Mouse (Mus musculus) intestine, postnatal 0 days (tissue): ENCODE measurements around the gene Enc1. TPM values are rescaled to one million over a fixed set of nuclear protein-coding genes. Genes with fewer than 3 reads are reported as not detected.

Experiments used
- ATAC-seq: fragments of 200-750 bp; cut with Nextera tagmentation; 2 replicates; pipeline ENCODE4 v1.8.0; 2017; ENCODE audit warnings: mild to moderate bottlenecking, moderate TSS enrichment, moderate library complexity
- H3K27ac ChIP-seq: fragments of 300-500 bp; sonication (generic); 2 replicates; pipeline ENCODE4 v1.5.1; 2014; ENCODE audit warnings: mild to moderate bottlenecking, low read depth, low read length, moderate library complexity
- H3K27me3 ChIP-seq: fragments of 300-500 bp; sonication (generic); replicated peaks from 2 replicates; pipeline ENCODE4 v1.6.1; 2014; ENCODE audit warnings: low read length, mixed read lengths; ENCODE audit not compliant: control insufficient read depth, insufficient read depth
- H3K36me3 ChIP-seq: fragments of 300-500 bp; sonication (generic); 2 replicates; pipeline ENCODE4 v1.6.1; 2014; ENCODE audit warnings: mild to moderate bottlenecking, moderate library complexity; ENCODE audit not compliant: control insufficient read depth, insufficient read depth
- H3K4me1 ChIP-seq: fragments of 300-500 bp; sonication (generic); replicated peaks from 2 replicates; pipeline ENCODE4 v1.6.1; 2014; ENCODE audit warnings: antibody characterized with exemption, low read length, mixed read lengths; ENCODE audit not compliant: control insufficient read depth, insufficient read depth
- H3K4me2 ChIP-seq: fragments of 300-500 bp; sonication (generic); replicated peaks from 2 replicates; pipeline ENCODE4 v1.6.1; 2014; ENCODE audit warnings: low read depth, mild to moderate bottlenecking, moderate library complexity
- H3K4me3 ChIP-seq: fragments of 300-500 bp; sonication (generic); 2 replicates; pipeline ENCODE4 v1.5.1; 2014; ENCODE audit warnings: low read depth, low read length
- H3K9ac ChIP-seq: fragments of 300-500 bp; sonication (generic); 2 replicates; pipeline ENCODE4 v1.6.1; 2014; ENCODE audit warnings: mild to moderate bottlenecking, low read depth, low read length
- H3K9me3 ChIP-seq: fragments of 300-500 bp; sonication (generic); 2 replicates; pipeline ENCODE4 v1.6.1; 2016; ENCODE audit warnings: mixed run types; ENCODE audit not compliant: control insufficient read depth
- CTCF ChIP-seq: sonication (generic); IDR thresholded peaks from 2 replicates; pipeline ENCODE4 v1.5.1; 2016; ENCODE audit warnings: low read depth, mild to moderate bottlenecking, control low read depth, antibody characterized with exemption, moderate library complexity
- WGBS: fragments of 180-500 bp; shearing (Covaris S2); extraction: QIAGEN DNeasy Blood & Tissue Kit; methylation state at CpG from one replicate; pipeline ENCODE4 v1.1.7; 2014; 5-methylcytosine and 5-hydroxymethylcytosine counted together
- polyA plus RNA-seq: library from polyadenylated mRNA; unstranded; fragments of >200 nt; fragmentation: Nextera tagmentation; extraction: Ambion mirVana; gene quantifications from 2 replicates; pipeline ENCODE4 v1.2.1, GENCODE M21; 2015

The Enc1 gene
- polyA plus RNA-seq, 1 experiment from 2014 or later: 2.3 TPM

DNA sequence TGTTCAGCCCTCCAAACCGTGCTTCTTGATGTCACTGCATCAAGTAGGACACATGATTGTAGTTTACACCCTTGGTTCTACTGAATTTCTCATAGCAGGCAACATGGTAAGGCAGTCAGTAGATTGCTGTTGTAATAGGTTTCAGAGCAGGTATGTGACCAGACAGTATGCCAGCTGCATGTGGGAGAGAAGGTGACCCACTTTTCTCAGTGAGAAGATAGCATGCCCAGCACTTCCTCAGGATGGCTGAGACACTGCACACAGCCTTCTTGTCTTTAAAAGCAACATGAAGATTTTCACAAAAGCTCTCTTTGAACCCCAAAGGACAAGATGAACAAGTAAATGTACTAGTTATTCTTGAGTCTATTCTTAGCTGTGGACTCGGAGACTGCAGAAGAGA is 29.8 kb downstream of the Enc1 start:
- Histone ChIP-seq H3K27ac (no peak overlapping the region), H3K27me3 (no peaks in the 10 kb centered on the region), H3K4me2 (no peak overlapping the region), H3K9ac (no peak overlapping the region), H3K36me3 (no peaks in the 10 kb centered on the region), H3K4me1 (no peaks in the 10 kb centered on the region), H3K9me3 (0 out of 2 replicates have a peak, but pooled peaks cover 8% of the 10 kb centered on the region), H3K4me3 (no peak overlapping the region)
- WGBS: 55% methylated on average over 2 of the region's 2 CpGs
- TF ChIP-seq CTCF: no peak
- no peak for ATAC-seq

- Histone ChIP-seq H3K9ac (no peak overlapping the region), H3K4me2 (no peak overlapping the region), H3K27me3 (no peaks in the 10 kb centered on the region), H3K4me3 (no peak overlapping the region), H3K36me3 (no peaks in the 10 kb centered on the region), H3K4me1 (no peaks in the 10 kb centered on the region), H3K9me3 (0 out of 2 replicates have a peak, but pooled peaks cover 8% of the 10 kb centered on the region), H3K27ac (no peak overlapping the region)
- no peak for ATAC-seq
- 68% methylated on average over 6 of the region's 6 CpGs for WGBS
- TF ChIP-seq CTCF: no peak
These were observed 30.7 kb downstream of the Enc1 start for GRCm38 (mm10) chr13:97271641-97272040.

- no peak overlapping the region for H3K27ac ChIP-seq
- no peak for ATAC-seq
- H3K4me1 ChIP-seq: no peaks in the 10 kb centered on the region
- no peaks in the 10 kb centered on the region for H3K27me3 ChIP-seq
- no peaks in the 10 kb centered on the region for H3K36me3 ChIP-seq
- WGBS: 67% methylated on average over 3 of the region's 3 CpGs
- H3K9ac ChIP-seq: no peak overlapping the region
- H3K9me3 ChIP-seq: no peaks in the 10 kb centered on the region
- no peak overlapping the region for H3K4me3 ChIP-seq
- no peak overlapping the region for H3K4me2 ChIP-seq
- TF ChIP-seq CTCF: no peak
These were observed 33.9 kb downstream of the Enc1 start for GRCm38 (mm10) chr13:97274757-97275156.

GRCm38 (mm10) chr13:97275482-97275881 is 34.6 kb downstream of the Enc1 start:
- 78% methylated on average over 10 of the region's 10 CpGs for WGBS
- Histone ChIP-seq H3K27ac (no peak overlapping the region), H3K4me2 (no peak overlapping the region), H3K27me3 (no peaks in the 10 kb centered on the region), H3K9me3 (no peaks in the 10 kb centered on the region), H3K4me1 (no peaks in the 10 kb centered on the region), H3K4me3 (no peak overlapping the region), H3K36me3 (no peaks in the 10 kb centered on the region), H3K9ac (no peak overlapping the region)
- no peak for ATAC-seq
- no peak for TF ChIP-seq CTCF

- H3K36me3 ChIP-seq: no peaks in the 10 kb centered on the region
- H3K9ac ChIP-seq: no peak overlapping the region
- peak overlapping the region; percentile 54 for H3K4me2 ChIP-seq
- no peak overlapping the region for H3K4me3 ChIP-seq
- 39% methylated on average over 26 of the region's 26 CpGs for whole genome bisulfite sequencing
- peak overlapping the region; percentile 58; the same call in 1 of the 2 replicates for H3K27ac ChIP-seq
- 0 out of 2 replicates have a peak, but pooled peaks cover 3% of the 10 kb centered on the region for H3K4me1 ChIP-seq
- TF ChIP-seq CTCF: no peak
- H3K27me3 ChIP-seq: no peaks in the 10 kb centered on the region
- no peak for ATAC-seq
- no peaks in the 10 kb centered on the region for H3K9me3 ChIP-seq
These were observed 41.4 kb downstream of the Enc1 start for GRCm38 (mm10) chr13:97282051-97282910.

- Histone ChIP-seq H3K9me3 (no peaks in the 10 kb centered on the region), H3K27me3 (no peaks in the 10 kb centered on the region), H3K4me3 (no peak overlapping the region), H3K4me1 (0 out of 2 replicates have a peak, but pooled peaks cover 3% of the 10 kb centered on the region), H3K4me2 (no peak overlapping the region; the same call in 1 of the 2 replicates), H3K9ac (no peak overlapping the region), H3K27ac (no peak overlapping the region), H3K36me3 (no peaks in the 10 kb centered on the region)
- ATAC-seq: peak; percentile 43
- TF ChIP-seq CTCF: no peak
- 19% methylated on average over 9 of the region's 9 CpGs for WGBS
These were observed 42.0 kb downstream of the Enc1 start for GRCm38 (mm10) chr13:97282911-97283281.
